In genomic region chr12:113232264-113232750, GRCm38 (mm10) we compare ENCODE assay signal across 1 mouse cellular context. TPM values are rescaled to one million over a fixed set of nuclear protein-coding genes. Genes with fewer than 3 reads are reported as not detected.
"Had no signal": no experiment of that assay in that cellular context is flagged by ENCODE, and none has a peak within 500 bp of the region (broad histone marks: within the 10 kb centered on the region; RNA-seq: fewer than 3 reads in every experiment).

No protein-coding gene starts in this region.

RNA-seq across cellular contexts. Expression of gene Tmem121, which starts 46.6 kb away (rescaled TPM):
- polyA plus RNA-seq: macrophage had no signal
